Mouse (Mus musculus): ENCODE measurements around the gene Rtn4.

- TF ChIP-seq CTCF (IDR thresholded peaks at IDR 0.05; ENCODE audit: borderline replicate concordance, extremely low read depth, insufficient read depth, insufficient read length) (no peak), POLR2A (IDR thresholded peaks at IDR 0.05; ENCODE audit: borderline replicate concordance, extremely low read depth, insufficient read depth, insufficient read length, poor library complexity, severe bottlenecking) (no peak)
Observed at GRCm38 (mm10) chr11:29714114-29714513, 21.4 kb downstream of the Rtn4 start.
